Mouse (Mus musculus) urinary bladder, postnatal 25 days (tissue): Measurements from ENCODE around the gene Txlng.
"Not testable (repeated sequence)": the region's sequence is repeated elsewhere in the genome, so short reads cannot be mapped to it uniquely, and the experiment has no call there.

Experiments used
- DNase-seq: peaks from one replicate; pipeline ENCODE4 v3.0.0; 2022; ENCODE audit warnings: low spot score

The Txlng gene

GRCm38 (mm10) chrX:162829203-162829708, at the start of gene Txlng:
Gene Txlng (minus strand): TSS chrX:162829454.
- peak; percentile 72 for DNase-seq

DNA sequence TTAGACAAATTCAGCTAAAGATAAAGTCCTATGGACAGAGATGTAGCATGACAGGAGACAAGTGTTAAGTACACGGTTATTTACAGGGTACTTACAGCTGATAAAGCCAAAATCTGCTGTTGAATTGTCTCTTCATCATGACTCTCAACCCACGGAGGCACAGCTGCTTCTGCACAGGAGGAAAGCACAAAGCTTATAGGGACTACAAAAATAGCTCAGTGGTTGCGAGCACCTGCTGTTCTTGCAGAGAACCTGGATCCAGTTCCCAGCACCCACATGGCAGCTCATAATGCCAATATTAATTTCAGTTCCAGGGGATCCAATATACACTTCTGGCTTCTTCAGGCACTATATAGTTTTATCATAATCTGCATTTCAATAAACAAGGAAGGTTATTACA, 49.0 kb upstream of the Txlng start:
- no peak for DNase-seq

DNA sequence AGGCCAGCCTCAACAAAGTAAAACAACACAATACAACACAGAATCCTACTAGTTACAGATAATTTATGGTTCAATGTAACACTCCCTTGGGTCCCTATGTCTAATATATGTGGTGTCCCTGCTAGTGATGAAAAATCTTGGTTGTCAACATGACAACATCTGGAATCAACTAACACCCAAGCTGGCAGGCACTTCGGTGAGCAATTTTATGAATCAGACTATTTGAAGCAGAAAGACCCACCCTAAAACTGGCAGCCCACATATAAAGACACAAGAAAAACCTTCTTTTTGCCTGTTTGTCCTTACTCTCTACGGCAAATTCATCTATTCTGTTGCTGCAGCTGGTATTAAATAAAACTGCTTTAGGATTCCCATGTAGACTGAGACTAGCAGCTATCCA, 44.5 kb upstream of the Txlng start:
- DNase-seq = no peak

DNA sequence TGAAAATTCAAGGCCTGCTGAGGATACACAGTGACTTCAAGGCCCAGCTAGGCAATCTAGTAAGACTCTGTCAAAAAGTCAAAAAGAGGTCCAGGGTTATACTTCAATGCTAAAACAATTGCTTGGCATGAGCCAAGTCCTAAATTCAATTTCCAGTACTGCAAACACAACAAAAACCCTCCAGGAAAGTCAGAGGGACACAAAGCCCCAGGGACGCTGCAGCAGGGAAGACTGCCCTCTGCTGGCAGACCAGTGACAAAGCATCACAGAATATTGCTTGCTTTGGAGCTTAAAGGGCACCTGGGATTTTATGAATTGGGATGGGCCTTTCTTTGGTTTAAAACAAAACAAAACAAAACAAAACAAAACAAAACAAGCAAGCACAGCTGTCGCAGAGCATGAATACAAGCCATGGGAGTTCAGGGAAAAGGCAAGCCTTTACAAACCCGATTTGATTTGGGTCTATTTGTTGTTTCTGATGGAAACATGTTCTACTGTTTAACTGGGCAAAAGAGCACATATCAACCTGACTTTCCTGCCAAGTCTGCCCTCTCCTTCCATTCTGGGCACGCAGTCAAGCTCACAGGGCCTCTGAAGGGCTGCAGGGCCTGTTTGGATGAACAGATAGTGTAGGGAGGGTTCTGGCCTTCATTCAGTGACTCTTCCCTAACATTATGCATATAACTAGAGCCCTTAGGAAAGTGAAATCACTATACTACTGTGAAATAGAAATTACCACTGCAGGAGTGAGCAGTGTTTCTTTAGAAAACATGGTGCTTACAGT, 42.7 kb upstream of the Txlng start:
- DNase-seq = peak; percentile 19

GRCm38 (mm10) chrX:162868294-162868965, 39.2 kb upstream of the Txlng start:
- no peak for DNase-seq

- DNase-seq = no peak
Measured at GRCm38 (mm10) chrX:162848682-162849081, 19.4 kb upstream of the Txlng start.

DNA sequence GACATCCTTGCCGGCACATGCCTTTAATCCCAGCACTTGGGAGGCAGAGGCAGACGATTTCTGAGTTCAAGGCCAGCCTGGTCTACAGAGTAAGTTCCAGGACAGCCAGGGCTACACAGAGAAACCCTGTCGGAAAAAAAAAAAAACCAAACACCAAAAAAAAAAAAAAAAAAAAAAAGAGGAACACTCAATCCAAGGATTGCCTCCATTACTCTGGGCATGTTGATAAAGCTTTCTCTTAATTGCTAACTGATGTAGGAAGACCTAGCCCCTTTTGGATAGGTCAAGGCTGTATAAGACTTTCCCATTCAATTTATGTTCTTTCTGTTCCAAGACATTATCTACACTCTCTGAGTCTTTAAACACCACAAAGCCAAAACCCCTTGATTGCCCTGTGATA, 16.3 kb upstream of the Txlng start:
- no peak for DNase-seq

DNA sequence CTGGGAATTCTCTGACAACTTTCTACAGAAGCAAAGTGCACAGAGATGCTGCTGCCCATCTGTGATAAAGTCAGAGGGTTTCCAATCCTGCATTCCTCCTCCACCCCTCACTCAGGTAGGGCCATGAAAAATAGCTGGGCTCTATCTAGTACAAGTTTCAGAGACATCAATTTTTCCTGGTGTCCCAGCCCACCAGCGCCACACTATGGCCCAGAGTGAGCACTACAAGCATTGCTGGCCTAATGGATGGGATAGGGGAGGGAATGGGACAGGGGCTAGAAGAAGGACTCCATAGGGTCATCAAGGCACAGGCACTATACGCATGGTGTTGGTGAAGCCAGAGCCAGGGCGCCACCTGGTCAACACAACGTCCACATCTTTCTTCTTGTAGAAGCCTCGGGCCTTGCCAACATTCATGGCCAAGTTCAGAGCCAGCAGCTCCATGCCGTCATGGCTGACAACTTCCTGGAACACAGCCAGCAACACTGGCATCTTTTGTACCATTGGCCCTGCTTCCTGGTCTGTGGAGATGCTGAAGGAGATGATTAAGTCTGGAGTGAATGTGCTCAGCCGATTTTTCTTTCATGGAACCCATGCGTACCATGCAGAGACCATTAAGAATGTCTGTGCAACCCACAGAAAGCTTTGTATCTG, 15.3 kb upstream of the Txlng start:
- no peak for DNase-seq

DNA sequence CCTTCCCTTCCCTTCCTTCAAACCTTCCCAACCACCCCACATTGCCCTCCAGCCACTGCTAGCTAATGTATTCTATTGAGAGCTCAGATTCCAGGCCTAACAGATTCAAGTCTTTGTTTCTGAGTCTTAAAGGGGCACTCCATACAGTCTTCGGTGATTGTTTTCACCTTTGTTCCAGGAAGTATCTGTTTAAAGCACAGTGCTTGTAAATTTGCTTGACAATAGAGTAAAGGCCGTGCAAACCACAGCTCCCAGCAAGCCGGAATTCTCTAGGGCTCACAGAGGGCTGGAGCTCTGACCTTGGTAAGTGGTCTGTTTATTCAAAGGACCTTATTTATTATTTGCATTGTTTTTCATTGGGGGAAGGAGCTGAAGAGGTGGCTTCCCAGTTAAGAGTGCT, 2.8 kb upstream of the Txlng start:
- no peak for DNase-seq

- no peak for DNase-seq
Measured at GRCm38 (mm10) chrX:162831542-162831941, 2.3 kb upstream of the Txlng start.

GRCm38 (mm10) chrX:162831036-162831435, 1.8 kb upstream of the Txlng start:
- DNase-seq = no peak

- DNase-seq = not testable (repeated sequence)
Measured at GRCm38 (mm10) chrX:162830313-162830712, 1.1 kb upstream of the Txlng start.

GRCm38 (mm10) chrX:162829741-162830140, 487 bp upstream of the Txlng start:
- no peak for DNase-seq

DNA sequence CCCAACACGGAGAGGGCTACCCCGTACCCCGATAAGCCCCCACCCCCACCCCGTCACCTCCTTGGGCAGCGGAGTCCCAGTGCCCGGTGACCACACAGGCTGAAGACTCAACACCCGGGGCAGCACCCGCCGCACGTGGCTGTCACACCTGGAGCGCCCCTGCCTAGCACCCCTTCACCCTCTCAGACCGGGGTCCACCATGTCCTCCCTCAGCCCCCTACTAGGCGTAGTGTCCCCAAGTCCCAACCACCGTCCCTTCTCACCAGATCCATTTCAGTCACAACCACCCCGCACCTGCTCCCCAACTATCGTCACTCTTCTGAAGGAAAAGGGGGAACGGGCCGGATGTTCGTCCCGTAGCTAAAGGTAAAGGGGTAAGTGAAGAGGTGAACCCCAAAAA, 471 bp downstream of the Txlng start:
- no peak for DNase-seq

DNA sequence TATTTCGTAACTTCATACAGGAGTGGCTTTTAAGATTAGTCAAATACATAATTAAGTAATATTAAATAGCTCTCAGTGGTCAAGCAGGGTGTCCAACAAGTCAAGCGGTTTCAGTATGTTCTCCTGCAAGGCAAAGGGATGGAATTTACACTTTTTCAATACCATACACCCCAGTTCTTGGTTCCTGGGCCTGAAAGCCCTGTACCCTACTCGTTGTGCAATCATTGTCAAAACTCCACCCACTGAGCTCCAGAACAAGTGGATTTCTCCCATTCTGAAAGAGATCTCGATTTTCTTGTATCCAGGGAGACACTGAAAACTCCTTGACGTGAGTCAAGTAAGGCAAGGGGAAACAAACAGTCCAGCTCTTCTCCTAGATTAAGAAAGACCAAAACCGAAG, 1.2 kb downstream of the Txlng start:
- DNase-seq = no peak

GRCm38 (mm10) chrX:162800371-162800770, 28.9 kb downstream of the Txlng start:
- DNase-seq = no peak

DNA sequence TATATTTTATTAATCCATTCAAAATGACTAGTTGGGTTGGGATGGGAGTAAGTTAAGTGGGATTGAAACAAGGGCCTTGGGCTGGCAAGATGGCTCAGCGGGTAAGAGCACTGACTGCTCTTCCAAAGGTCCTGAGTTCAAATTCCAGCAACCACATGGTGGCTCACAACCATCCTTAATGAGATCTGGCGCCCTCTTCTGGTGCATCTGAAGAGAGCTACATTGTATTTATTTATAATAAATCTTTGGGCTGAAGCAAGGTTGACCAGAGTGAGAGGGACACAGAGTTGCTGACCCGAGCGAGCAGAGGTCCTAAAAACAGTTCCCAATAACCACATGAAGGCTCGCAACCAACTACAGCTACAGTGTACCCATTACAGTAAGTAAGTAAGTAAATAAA, 37.9 kb downstream of the Txlng start:
- DNase-seq = not testable (repeated sequence)

GRCm38 (mm10) chrX:162788372-162788771, 40.9 kb downstream of the Txlng start:
- DNase-seq = no peak

- DNase-seq = no peak
Measured at GRCm38 (mm10) chrX:162770726-162771125, 58.5 kb downstream of the Txlng start.

DNA sequence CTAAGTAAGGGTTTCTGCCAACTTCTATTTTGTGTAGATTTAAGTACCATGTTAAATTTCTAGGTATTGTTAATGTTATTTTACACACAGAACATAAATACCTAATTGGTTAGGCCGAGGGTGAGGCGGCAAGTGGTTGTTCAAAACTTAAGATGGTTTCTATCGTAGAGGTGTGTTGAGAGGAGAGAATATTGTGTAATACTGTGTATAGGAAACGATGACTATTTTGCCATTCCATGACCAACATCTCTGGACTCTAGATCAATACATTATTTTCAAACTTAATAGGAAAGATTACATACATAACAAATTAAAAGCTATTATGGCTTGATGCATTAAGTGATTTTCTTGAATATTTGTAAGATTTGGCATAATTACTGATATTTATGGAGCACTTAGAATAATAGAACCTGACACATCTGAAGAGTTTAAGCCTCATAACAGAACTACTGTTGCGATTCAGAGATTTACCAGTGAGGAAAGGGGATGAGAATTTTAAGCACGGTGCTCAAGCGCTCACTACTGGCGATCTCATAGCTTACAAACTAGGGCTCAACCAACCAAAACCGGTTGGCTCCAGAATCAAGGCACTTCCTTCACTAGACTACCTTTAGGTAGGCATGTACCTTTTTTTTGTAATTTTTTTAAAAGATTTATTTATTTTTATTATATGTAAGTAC, 67.4 kb downstream of the Txlng start:
- DNase-seq = no peak

DNA sequence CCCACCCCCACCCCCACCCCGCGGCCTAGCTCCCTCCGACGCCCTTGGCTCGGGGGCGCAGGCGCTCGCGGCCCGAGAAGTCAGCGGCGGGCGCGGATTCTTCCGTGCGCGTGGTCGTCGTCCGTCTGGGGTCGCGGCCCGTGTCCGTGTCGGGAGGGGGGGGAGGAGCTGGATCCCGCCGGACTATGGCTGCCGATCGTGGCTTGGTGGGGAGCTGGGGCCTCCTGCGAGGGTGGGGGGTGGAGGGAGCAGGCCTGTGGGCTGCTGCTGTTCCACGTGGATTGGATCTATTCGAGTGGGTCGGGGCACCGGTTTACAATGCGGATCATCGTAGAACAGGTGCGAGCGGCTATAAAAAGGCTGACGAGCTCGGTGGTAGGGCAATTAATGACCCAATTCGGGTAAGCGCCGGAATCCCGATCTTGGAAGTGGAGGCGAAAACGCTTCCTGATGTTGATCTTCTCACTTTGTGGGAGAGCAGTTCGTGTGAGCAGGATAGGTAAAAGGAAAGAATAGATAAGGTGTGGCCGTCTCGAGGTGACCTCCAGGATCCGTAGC, 68.2 kb downstream of the Txlng start:
- no peak for DNase-seq
